ENCODE assay signal across 11 mouse cellular contexts in genomic region chr2:157039900-157040648, GRCm38 (mm10). TPM values are rescaled to one million over a fixed set of nuclear protein-coding genes. Genes with fewer than 3 reads are reported as not detected.
DNase-seq lines count a peak whose midpoint lies in the region; ATAC-seq lines count a peak whose summit lies in the region.
"Had no signal": no experiment of that assay in that cellular context is flagged by ENCODE, and none has a peak within 500 bp of the region (broad histone marks: within the 10 kb centered on the region; RNA-seq: fewer than 3 reads in every experiment).

No protein-coding gene starts in this region.

- H3K9me3 ChIP-seq in heart, embryonic 11.5 days (replicated peaks; ENCODE audit: control insufficient read depth, low read length) = no peaks in the 10 kb centered on the region

- H3K36me3 ChIP-seq in heart, embryonic 11.5 days (ENCODE audit: control insufficient read depth, insufficient read depth, low read length) = peaks cover 34% of the 10 kb centered on the region

- H3K27me3 ChIP-seq in heart, embryonic 11.5 days (ENCODE audit: control insufficient read depth, insufficient read depth, low read length) = no peaks in the 10 kb centered on the region
- H3K27me3 ChIP-seq: Patski had no signal

- H3K27ac ChIP-seq in heart, embryonic 11.5 days (ENCODE audit: low read depth, low read length) = no peak overlapping the region; the same call in 1 of the 2 replicates

- no peak overlapping the region for H3K4me3 ChIP-seq in heart, embryonic 11.5 days (ENCODE audit: low read depth, low read length)

- no peak for ATAC-seq in heart, embryonic 11.5 days (replicated peaks; ENCODE audit: insufficient number of reproducible peaks, low FRiP score, low TSS enrichment)
- ATAC-seq: Patski had no signal

- H3K4me1 ChIP-seq in heart, embryonic 11.5 days (ENCODE audit: control insufficient read depth, insufficient read depth, low read length) = no peaks in the 10 kb centered on the region

- no peak overlapping the region for H3K9ac ChIP-seq in heart, embryonic 11.5 days (ENCODE audit: low read depth, low read length)

- peak; percentile 96 for DNase-seq in heart, adult 11 months
- DNase-seq in 416B (ENCODE audit: low read depth) = peak; percentile 53
- DNase-seq in adrenal gland, postnatal 36 days = peak; percentile 67 to 81
- peak; percentile 26 to 35 for DNase-seq in kidney, postnatal 4 days
- no peak for DNase-seq in B cell, adult 2 months
- DNase-seq in layer of hippocampus, postnatal 36 days = no peak
- DNase-seq in right cerebral cortex, postnatal 25 days = no peak

- H3K4me2 ChIP-seq in heart, embryonic 11.5 days = no peak overlapping the region

- WGBS in heart, embryonic 11.5 days (ENCODE audit: insufficient replicate concordance) = 86% methylated on average over 50 of the region's 50 CpGs

RNA-seq across cellular contexts. Expression of gene Dsn1, which starts 33.1 kb away (rescaled TPM):
- polyA plus RNA-seq in heart, embryonic 11.5 days (2014; fragmentation: Nextera tagmentation; extraction: Ambion mirVana) = 38.4 and 48.4 TPM in 2 replicates
- 1 to 10 TPM; 4.4 to 7.2 TPM for total RNA-seq in adrenal gland, postnatal 36 days (2021)
- 1 to 10 TPM; 3.3 to 5.5 TPM for total RNA-seq in layer of hippocampus, postnatal 36 days (2021)

RNA-seq across cellular contexts. Expression of gene Soga1, which starts 39.0 kb away (rescaled TPM):
- 3.4 and 3.6 TPM in 2 replicates for polyA plus RNA-seq in heart, embryonic 11.5 days (2014; fragmentation: Nextera tagmentation; extraction: Ambion mirVana)
- total RNA-seq in adrenal gland, postnatal 36 days (2021) = 10 to 100 TPM; 36.3 to 38.7 TPM
- 10 to 100 TPM; 37.4 to 37.6 TPM for total RNA-seq in layer of hippocampus, postnatal 36 days (2021)

RNA-seq across cellular contexts. Expression of gene Tldc2, which starts 46.8 kb away (rescaled TPM):
- polyA plus RNA-seq in heart, embryonic 11.5 days (2014; fragmentation: Nextera tagmentation; extraction: Ambion mirVana) = 0.26 TPM in 1 of 2 replicates, not detected in the other
- total RNA-seq in adrenal gland, postnatal 36 days (2021) = not detected
- not detected for total RNA-seq in layer of hippocampus, postnatal 36 days (2021)
- total RNA-seq: hematopoietic stem cell, adult 5-6 weeks had no signal
- polyA plus RNA-seq: neural tube, embryonic 14.5 days had no signal

RNA-seq across cellular contexts. Expression of gene Ndrg3, which starts 48.2 kb away (rescaled TPM):
- 34.4 and 38.1 TPM in 2 replicates for polyA plus RNA-seq in heart, embryonic 11.5 days (2014; fragmentation: Nextera tagmentation; extraction: Ambion mirVana)
- 10 to 100 TPM; 59.8 to 64.1 TPM for total RNA-seq in adrenal gland, postnatal 36 days (2021)
- 100 to 1,000 TPM; 415 to 419 TPM for total RNA-seq in layer of hippocampus, postnatal 36 days (2021)

Comparison
In these comparisons a context has a peak if more than half of its experiments do, and no peak if none do; other contexts are left out.
1. DNase-seq: peak in heart, adult 11 months (single experiment), 416B (single experiment), adrenal gland, postnatal 36 days (2 of 2) and kidney, postnatal 4 days (2 of 2); none in B cell, adult 2 months (0 of 2), layer of hippocampus, postnatal 36 days (0 of 2) and right cerebral cortex, postnatal 25 days (single experiment).